Mouse (Mus musculus) right cerebral cortex, adult 18-20 months (tissue): ENCODE results near the gene Fam53b.

ENCODE experiments used
- DNase-seq: peaks from one replicate; pipeline ENCODE4 v3.0.0; 2022; ENCODE audit warnings: mixed read lengths

The Fam53b gene

DNA sequence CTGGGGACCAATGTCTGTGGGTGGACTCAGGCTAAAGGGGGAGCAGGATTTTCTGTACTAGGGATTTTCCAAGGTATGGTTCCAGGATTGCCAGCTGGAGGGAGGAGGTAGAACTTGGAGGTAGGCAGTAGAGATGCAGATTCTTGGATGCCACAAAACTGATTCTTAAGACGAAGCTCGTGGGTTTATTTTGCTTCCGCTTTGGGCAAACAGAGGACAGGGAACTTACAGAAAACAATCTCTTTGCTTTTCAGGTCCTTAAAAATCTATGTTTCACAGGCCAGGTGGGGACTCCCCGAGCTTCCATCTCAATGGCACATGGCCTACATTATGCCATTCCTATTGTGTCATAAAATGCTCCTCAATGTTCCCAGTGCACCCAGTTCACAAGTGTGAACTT is 49.4 kb downstream of the Fam53b start:
- DNase-seq = peak; percentile 36

- DNase-seq = no peak
Observed at GRCm38 (mm10) chr7:132763911-132764310, 49.8 kb downstream of the Fam53b start.

- DNase-seq = peak; percentile 82
Observed at GRCm38 (mm10) chr7:132763351-132763750, 50.3 kb downstream of the Fam53b start.

- DNase-seq = no peak
Observed at GRCm38 (mm10) chr7:132761409-132761808, 52.3 kb downstream of the Fam53b start.

- no peak for DNase-seq
Observed at GRCm38 (mm10) chr7:132760589-132761180, 53.0 kb downstream of the Fam53b start.

- DNase-seq = no peak
Observed at GRCm38 (mm10) chr7:132759926-132760325, 53.8 kb downstream of the Fam53b start.

DNA sequence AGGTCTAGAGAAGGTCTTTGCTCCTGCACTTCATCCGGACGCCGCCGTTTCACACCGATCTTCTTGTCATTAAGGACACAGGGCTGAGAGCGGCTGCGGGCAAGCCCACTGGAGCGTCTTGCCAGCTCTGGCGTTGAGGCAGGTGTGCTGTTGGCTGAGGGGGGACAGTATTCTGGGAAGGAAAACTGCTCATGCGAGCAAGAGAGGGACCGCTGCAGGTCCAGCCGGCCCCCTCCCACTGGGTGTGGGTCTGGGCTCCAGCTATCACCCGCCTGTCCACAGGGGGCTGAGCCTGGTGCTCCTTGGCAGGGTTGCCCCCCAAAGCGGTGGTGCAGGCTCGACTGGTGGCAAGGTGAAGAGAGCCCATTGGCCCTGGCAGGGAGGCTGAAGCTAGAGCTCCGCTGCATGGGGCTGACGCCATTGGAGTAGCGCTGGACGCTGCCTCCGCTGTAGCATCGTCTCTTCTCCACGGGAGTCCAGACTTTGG is 54.2 kb downstream of the Fam53b start:
- no peak for DNase-seq

DNA sequence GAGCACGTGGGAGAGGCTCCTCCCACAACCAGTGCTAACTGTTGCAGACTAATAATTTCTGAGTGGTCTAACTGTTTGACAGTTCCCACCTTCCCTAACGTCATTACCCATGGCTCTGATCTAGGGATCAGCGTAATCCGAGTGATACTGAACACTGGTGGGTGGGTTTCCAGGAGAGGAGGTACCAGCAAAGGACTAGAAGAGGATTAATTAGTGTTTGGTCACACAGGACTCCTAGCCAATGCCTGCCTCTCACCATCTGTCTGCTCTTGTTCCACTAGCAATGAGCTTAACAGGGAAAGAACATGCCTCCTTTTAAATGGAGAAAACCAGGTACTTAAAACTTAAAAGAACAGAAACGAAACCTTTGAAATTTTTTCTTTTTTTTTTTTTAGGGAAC is 54.8 kb downstream of the Fam53b start:
- DNase-seq = no peak

GRCm38 (mm10) chr7:132756325-132756724 is 57.4 kb downstream of the Fam53b start:
- DNase-seq = no peak

GRCm38 (mm10) chr7:132754389-132754750 is 59.3 kb downstream of the Fam53b start:
- no peak for DNase-seq

DNA sequence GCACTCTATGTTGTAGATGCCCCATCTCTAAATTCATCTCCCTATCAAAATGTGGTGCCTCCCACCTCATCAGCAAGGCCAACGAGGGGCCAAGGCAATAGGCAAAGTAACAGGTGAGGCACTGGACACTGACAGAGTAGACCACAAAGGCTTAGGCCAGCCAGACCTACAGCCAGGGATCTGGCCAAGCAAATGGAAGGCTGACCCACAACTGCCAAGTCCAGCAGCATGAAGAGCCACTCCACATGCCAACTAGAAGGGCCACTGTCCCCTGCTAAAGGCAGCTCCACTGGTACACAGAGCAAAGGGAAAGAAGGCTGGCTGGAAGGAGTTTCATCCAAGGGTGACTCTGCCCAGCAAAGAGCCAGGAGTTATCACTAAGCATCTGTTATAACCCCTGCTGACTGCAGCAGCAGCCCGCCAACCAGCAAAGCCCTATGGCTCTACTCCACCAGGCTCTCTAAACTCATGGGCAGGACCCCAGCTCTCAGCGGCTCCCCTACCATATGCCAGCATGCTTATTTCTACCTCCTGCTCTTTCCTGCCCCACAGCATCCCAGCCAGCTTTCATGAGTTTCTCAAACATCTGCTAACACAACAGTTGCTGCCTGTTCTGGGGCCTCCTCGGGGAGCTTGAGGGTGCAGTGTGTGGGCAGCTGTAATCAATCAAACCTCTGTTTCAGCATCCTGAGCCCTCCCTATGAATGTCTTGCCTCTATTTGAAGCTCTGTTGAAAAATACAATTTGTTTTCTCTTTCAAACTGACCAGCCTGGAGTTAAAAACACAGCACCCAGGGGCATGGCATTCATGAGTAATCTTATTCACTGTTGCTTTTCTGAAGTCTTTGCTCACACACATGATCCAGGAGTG is 59.9 kb downstream of the Fam53b start:
- no peak for DNase-seq

GRCm38 (mm10) chr7:132751716-132752115 is 62.0 kb downstream of the Fam53b start:
- DNase-seq = no peak

DNA sequence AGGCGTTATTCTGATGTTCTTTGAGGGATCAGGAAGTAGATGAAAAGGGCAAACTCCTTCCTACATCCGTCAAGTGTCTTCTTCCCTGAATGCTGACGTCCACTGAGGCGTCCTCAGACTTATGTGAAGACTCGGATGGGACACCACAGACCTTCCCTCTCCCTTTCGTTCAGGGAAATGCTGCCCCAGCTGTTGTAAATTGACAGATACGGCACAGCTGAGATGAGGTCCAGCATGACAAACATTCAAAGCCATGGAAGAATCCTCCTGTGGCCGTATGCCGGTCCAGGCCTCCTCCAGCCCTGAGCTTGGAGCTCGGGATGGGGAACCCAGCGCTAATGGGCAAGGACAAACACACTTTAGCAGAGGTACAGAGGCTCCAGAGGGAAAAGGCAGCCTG is 64.2 kb downstream of the Fam53b start:
- no peak for DNase-seq

- no peak for DNase-seq
Observed at GRCm38 (mm10) chr7:132748076-132748769, 65.5 kb downstream of the Fam53b start.

DNA sequence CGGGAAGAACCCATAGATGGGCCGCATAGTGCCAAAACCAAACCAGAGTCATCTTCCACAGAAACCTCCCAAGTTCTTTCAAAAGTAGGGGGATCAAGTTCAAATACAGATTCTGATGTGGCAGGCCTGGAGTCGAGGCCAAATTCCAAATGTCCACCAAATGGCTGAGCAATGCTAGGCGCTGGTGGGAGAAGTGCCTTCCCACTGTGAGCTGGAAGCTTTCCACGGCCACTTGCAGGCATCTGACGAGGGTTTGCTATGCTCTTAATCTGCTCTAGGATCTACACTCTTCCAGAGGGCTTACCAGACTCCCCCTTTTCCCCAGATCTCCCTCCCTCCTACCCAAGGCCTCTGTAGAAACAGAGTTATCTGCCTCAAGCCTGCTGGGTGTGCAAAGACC is 66.6 kb downstream of the Fam53b start:
- no peak for DNase-seq

DNA sequence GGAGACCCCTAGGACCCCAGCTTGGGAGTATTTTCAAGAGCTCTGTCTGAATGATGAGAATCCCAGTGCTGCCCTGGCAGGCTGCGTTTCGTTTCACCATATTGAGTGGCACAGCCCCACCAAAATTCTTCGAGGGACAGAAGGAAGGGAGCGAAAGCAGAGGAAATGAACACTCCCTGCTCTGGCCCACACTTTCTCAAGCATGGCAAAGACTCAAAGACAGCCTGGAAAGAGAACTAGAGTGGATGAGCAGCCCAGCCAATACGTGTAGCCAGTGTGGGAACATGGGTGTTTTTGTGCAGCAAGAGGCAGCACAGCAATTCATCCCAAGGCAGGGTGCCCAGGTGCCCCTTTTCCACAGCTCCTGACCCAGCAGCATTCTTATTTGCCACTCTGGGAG is 70.8 kb downstream of the Fam53b start:
- no peak for DNase-seq

- no peak for DNase-seq
Observed at GRCm38 (mm10) chr7:132739829-132740228, 73.9 kb downstream of the Fam53b start.

DNA sequence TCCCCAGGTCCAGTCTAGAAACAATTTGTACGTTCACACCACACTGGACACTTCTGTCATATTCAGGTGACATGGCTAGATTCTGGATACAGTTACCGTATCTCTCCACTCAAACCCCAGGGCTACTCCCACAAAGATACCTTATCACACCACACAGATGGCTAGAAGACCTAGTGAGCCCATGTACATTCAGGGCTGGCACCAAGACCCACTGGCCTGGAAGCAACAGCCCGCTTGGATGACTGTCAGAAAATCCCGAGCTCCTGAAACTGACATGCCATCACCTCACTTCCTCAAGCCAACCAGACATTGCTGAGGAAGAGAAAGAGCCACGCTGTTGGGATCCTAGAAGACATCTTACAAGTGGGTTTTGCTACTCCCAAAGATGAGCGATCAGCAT is 74.8 kb downstream of the Fam53b start:
- DNase-seq = no peak

DNA sequence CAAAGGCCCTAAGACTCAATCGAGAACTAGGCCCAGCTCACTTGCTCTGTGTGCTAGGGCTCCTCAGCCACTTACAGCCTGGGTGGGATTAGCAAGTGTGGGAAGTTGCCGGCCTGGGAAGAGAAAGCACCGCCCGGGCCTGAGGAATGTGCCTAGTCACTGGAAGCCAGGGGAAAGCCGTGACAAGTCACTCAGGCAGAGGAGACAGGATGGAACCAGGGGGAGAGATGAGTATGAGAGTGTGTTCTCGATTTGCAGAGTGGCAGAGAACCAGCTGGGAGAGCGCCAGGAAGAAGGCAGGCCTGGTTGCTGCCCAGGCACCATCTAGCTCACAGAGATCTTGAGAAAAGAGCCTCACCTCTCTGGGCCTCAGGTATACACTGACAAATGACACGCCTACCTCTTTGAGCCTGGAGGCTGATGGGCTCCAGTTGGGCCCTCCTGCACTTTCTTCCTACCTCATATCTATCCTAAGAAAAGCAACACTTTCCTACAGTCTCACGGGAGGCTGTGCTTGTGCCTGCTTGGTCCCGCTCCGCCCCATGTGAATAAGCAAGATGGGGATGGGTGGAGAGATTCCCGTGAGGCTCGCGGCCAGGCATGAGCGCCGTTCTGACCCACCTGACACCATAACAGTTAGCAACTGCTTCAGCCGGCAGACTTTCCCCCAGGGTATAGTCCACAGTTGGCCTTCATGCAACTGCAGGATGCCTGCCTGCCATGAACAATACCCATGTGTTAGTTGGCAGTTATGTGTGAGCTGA is 77.4 kb downstream of the Fam53b start:
- peak; percentile 77 for DNase-seq

DNA sequence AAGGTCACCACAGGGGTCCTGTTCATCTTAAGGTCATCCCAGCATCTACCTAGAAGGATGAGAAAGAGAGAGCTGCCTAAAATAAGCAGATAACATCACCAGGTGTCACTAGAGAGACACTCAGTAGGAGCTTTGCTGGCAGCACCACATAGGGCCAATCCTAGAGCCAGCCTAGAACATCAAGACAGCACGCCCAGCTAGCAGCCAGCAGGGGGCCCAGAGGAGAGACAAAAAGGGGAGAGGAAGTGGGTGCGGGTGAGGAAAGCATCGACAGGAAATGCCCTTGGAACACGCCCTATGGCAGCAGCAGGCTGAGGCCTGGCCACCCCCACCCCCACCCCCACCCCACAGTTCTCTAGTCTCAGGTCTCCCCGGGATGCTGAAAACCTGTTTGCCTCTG is 78.5 kb downstream of the Fam53b start:
- no peak for DNase-seq

DNA sequence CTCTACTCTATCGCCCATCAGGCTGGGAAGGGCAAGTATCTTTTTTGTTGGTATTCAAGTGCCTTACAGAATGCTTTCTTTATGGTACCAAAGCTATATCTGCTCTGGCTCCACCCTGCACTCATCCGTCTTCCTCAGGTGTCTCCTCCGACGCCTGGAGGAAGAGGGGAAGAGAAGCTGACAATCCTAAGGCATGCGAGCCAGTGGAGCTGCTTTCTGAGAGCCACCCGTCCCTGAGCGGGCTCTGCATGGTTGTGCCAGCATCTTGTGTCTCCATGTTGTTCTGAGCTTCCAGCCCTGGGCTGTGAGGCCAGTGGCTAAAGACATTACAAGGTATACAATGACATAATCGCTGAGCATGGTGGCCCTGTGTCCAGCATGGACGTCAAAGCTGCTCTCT is 79.5 kb downstream of the Fam53b start:
- no peak for DNase-seq

DNA sequence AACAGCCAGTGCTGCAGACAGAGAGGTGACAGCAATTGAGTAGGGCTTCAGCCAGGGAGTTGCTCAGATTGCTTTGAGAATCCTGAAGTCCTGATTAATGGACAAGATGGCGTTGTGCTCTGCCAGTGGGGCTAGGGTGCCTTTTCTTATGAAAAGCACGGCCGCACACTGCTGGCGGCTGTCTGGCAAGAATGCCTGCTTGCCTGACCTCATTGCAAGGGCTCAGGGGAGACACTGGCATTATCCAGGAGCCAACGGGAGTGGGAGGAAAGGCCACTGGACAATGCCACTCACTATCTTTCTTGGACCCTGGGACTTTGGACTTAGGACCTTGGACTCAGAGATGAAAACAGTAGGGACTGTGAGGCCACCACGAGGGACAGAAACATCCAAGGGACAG is 80.2 kb downstream of the Fam53b start:
- no peak for DNase-seq
